Mouse (Mus musculus) gastrocnemius, adult 8-10 months (tissue): ENCODE results near the gene Amtn. TPM values are rescaled to one million over a fixed set of nuclear protein-coding genes. Genes with fewer than 3 reads are reported as not detected.
"Not testable (repeated sequence)": the region's sequence is repeated elsewhere in the genome, so short reads cannot be mapped to it uniquely, and the experiment has no call there.

Experiments
- DNase-seq, 2 experiments: peaks; one replicate each; pipeline ENCODE4 v3.0.0; 2022; ENCODE audit warnings: low spot score in 2 of 2
- total RNA-seq, 4 experiments: library from RNA; stranded (reverse); gene quantifications; 2 replicates each; pipeline ENCODE4 v1.2.4; 2022

Amtn gene
- not detected for total RNA-seq

DNA sequence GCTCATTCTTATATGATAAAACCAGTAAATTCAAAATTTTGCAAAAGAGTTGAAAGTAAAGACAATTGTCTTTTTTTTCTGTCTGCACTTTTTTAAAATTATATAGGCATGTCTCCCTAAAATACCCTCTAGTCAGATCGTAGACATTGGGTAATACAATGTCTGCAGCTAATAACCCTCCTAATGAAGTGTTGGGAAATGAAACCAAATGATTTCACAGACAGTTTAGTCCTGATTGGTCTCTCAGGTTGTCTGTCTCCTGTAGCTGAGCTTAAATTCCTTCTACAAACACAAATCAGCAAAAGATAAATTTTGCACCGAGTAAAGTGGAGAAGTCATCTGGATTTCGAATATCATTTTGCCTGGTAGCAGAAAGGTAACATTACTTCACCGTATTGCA lies at the start of gene Amtn:
TSS of gene Amtn (plus strand) at position 301 of the 400 bp plus-strand sequence.
- DNase-seq = no peak

GRCm38 (mm10) chr5:88348533-88348932 lies 27.4 kb upstream of the Amtn start:
- DNase-seq = not testable (repeated sequence)

DNA sequence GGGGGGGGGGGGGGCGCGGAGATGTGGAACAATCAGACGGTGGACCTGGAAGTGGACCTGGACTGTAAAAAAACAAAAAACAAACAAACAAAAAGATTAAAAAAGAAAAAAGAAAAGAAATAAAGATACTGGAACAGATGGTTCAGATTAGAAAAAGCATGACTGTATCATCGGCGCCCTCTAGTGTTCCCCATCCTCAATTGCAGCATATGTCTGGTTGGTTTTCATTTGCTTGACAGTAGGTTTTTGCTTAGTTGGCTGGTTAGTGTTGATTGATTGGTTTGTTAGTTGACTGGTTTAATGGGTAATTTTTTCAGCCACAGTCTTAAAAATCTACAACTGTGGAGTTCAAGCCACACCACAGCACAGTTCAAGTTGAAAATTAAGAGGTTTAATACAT lies 11.1 kb upstream of the Amtn start:
- no peak for DNase-seq

GRCm38 (mm10) chr5:88366886-88367285 lies 9.0 kb upstream of the Amtn start:
- DNase-seq = no peak

DNA sequence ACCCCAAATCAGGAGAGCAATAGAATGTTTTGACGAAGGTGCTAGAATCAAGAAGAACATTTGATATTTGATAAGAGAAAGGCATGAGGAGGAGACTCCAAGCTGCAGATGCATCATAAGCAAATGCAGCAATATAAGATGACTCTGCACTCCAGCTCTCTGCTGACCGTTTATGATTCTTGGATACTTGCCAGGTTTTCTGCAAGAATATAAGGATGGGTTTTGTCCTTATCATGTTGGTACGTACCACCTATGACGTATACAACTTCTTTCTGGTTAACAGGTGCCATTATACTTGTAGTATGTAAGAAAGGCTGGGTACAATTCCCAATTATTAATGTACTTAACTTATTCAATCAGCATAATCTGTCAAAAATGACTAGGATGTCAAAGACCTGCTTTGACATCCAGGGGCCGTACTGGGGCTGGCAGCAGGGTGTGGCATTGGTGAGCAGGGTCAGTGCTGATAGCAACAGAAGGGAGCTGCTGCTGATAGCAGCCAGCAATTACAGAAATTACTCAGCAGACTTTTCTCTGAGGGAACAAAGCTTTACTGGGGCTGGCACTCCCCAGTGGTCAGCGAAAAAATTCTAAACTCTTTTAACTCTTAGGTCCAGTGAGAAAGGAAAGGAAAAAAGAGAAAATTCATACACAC lies 5.2 kb upstream of the Amtn start:
- no peak for DNase-seq

GRCm38 (mm10) chr5:88372563-88372962 lies 3.3 kb upstream of the Amtn start:
- no peak for DNase-seq

DNA sequence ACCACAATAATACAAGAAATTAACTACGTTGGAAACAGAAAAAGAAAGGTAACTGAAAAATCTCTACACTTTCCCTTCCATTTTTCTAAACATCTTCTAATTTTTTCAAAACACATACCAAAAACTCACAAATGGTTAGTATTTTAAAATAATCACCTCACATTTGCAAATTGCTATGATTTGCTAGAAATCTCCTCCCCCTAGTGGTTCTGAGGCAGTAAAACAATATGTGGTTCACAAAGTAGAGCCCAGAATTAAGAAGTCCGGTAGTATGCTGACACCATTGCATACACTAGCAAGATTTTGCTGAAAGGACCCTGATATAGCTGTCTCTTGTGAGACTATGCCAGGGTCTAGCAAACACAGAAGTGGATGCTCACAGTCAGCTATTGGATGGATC lies 16.1 kb downstream of the Amtn start:
- DNase-seq = not testable (repeated sequence)

DNA sequence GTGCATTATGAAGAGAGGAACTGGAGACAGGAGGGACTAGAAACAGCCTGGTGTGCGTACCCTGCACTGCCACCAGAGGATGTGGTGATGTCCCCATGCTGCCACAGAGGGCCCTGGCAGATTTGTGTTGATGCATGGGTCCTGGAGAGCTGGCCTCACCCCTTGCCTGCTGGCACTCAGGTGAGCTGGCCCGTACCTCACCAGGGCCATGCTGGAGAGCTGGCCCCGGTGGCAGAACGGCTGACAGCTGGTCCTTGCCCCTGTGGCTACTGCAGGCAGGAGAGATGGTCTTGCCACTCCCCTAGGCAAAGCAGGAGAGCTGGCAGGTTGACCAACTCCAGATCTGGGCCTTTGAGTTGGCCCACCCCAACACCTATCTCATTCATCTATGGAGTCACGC lies 22.7 kb downstream of the Amtn start:
- DNase-seq = no peak

DNA sequence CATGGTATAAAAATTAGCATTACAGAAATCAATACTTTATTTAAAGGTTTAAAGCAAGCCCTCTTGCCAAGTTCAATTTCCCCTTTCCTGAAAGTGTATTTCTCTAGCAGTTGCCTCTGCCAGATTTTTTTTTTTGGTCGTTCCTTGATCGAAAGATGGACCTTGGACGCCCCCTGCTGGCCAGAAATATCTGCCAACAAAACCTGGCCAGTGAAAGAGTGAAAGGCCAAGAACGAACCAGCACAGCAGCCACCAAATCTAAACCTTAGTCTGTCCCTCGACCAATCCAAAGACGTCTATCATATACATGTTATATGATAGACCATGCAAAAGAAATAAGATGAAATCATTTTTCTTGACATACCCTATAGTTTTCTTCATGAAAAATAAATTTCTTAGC lies 23.9 kb downstream of the Amtn start:
- DNase-seq = peak; percentile 14 to 15

DNA sequence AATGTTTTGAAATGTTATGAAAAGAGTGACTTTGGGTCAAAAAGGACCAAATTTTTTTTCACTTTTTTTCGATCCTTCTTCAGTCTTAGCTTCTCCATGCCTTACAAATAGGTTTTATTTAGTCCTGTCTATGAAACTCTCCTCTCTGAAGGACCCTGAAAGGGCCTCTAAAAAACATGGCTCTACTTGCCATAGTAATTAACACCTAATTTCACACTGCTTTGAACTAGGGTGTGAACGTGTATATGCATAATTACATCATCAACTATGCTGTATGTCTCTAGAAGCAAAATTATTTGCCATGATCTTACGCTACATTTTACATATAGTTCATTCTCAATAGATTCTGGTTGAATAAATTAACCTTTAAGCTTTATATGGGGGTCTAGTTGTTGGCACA lies 25.6 kb downstream of the Amtn start:
- no peak for DNase-seq

DNA sequence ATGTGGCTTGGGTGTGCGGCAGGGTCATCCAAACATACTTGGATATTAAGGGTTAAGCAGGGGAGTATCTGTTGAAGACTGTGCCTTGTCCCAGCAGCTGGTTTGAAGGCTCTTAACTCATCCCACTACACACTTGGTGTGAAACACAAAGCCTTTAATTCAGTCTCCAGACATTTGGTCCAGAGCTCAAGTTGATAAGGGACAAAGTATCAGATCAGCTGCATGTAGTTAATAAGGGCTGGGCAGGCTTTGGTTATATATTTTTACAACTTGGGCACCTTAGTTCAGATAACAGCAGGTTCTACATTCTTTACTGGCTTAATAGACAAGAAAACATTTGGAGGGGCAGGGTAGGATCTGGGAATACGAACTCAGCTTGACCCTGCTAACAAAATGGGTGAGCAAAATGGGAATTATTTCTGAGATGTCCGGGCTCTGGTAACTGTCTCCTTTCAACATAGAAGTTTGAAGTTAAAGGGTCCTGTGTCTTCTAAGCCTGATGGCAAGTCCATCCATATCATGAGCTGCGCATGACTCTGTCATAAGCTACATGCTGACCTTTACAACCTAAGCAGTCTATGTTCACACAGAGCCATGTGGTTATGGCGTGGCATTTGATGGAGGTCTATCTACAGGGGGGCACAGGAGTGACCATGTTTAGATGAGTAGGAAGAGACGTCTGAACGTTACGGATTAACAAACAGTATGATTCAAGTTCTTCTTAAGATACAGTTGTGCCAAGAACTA lies 44.6 kb downstream of the Amtn start:
- no peak for DNase-seq

GRCm38 (mm10) chr5:88424892-88425291 lies 49.0 kb downstream of the Amtn start:
- not testable (repeated sequence) for DNase-seq

DNA sequence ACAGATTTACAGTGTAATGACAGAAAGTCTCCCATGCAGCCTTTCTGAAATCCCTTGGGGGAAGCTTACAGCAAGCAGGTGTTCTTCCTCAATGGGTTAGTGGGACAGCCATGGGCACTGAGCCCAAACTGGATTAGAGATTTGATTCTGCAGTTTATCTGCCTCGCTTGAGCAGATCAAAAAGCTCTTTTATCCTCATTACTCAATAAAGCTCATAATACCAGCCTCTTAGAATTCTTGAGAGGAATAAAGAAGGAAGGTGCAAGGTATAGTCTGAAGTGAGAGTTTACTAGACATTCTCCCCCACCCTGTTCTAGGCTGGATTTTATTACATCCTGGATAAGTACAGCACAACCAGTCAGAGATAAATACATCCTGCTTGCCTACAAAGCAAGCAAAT lies 50.8 kb downstream of the Amtn start:
- no peak for DNase-seq

Other genes with a start within 250 kb of the Amtn start
- not detected for gene Gm11115, start 222.0 kb upstream of the Amtn start, total RNA-seq
- not detected for gene Gm7714, start 107.2 kb upstream of the Amtn start, total RNA-seq
- gene Prol1, start 58.8 kb upstream of the Amtn start, total RNA-seq = not detected
- gene Ambn, start 79.9 kb downstream of the Amtn start, total RNA-seq = not detected
- gene Enam, start 111.9 kb downstream of the Amtn start, total RNA-seq = not detected
- gene Jchain, start 151.8 kb downstream of the Amtn start, total RNA-seq = under 1 TPM; 0.13 to 0.48 (median 0.39) TPM
- gene Utp3, start 178.4 kb downstream of the Amtn start, total RNA-seq = 10 to 100 TPM; 17.8 to 28.6 (median 23.8) TPM
- gene Rufy3, start 188.9 kb downstream of the Amtn start, total RNA-seq = 1 to 10 TPM; 5.6 to 6.6 (median 6.4) TPM